ENCODE assay signal across 8 mouse cellular contexts in genomic region chr17:42658634-42659422, GRCm38 (mm10). TPM values are rescaled to one million over a fixed set of nuclear protein-coding genes. Genes with fewer than 3 reads are reported as not detected.
A peak's percentile ranks its signal among the peaks of the same experiment; 100 is the strongest.
DNase-seq lines count a peak whose midpoint lies in the region; ATAC-seq lines count a peak whose summit lies in the region.

No protein-coding gene starts in this region.

- no peaks in the 10 kb centered on the region for H3K4me1 ChIP-seq in liver, embryonic 11.5 days (replicated peaks; ENCODE audit: control insufficient read depth, insufficient read depth, low read length)
- H3K4me1 ChIP-seq in neural tube, embryonic 14.5 days (ENCODE audit: control insufficient read depth, insufficient read depth, low read length): no peaks in the 10 kb centered on the region

- no peak overlapping the region for H3K4me2 ChIP-seq in liver, embryonic 11.5 days
- H3K4me2 ChIP-seq in neural tube, embryonic 14.5 days (ENCODE audit: low read depth, low read length): no peak overlapping the region

- no peaks in the 10 kb centered on the region for H3K36me3 ChIP-seq in liver, embryonic 11.5 days (ENCODE audit: control insufficient read depth, insufficient read depth, low read length)
- H3K36me3 ChIP-seq in neural tube, embryonic 14.5 days (ENCODE audit: control insufficient read depth, insufficient read depth, low read length): no peaks in the 10 kb centered on the region

- no peak overlapping the region for H3K9ac ChIP-seq in liver, embryonic 11.5 days (ENCODE audit: low read depth, low read length)
- no peak overlapping the region for H3K9ac ChIP-seq in neural tube, embryonic 14.5 days (replicated peaks; ENCODE audit: low read depth, low read length)

- 21% methylated on average over 14 of the region's 14 CpGs for WGBS in liver, embryonic 11.5 days
- 27% methylated on average over 14 of the region's 14 CpGs for WGBS in neural tube, embryonic 14.5 days

- H3K27ac ChIP-seq in liver, embryonic 11.5 days (ENCODE audit: low read depth, low read length): no peak overlapping the region
- no peak overlapping the region for H3K27ac ChIP-seq in neural tube, embryonic 14.5 days (ENCODE audit: low read depth, low read length)

- DNase-seq in spleen, postnatal 10 days (ENCODE audit: low spot score in 2 of 2): peak; percentile 4 to 38
- no peak for DNase-seq in spleen, postnatal 14 days (ENCODE audit: low spot score in 2 of 2)
- peak; percentile 8 to 22 for DNase-seq in cerebellum, adult 18-20 months
- DNase-seq in forelimb bud, embryonic 11.5 days (ENCODE audit: low read depth, low spot score): peak; percentile 81
- DNase-seq in kidney, adult 11 months: peak; percentile 3
- DNase-seq in liver, embryonic 11.5 days (ENCODE audit: low spot score): peak; percentile 36
- peak; percentile 8 for DNase-seq in yolk sac, embryonic 10.5 days (ENCODE audit: low spot score)

- H3K27me3 ChIP-seq in liver, embryonic 11.5 days (replicated peaks; ENCODE audit: control insufficient read depth, insufficient read depth, low read length): no peaks in the 10 kb centered on the region
- H3K27me3 ChIP-seq in neural tube, embryonic 14.5 days (ENCODE audit: control insufficient read depth, insufficient read depth, low read length): no peaks in the 10 kb centered on the region

- no peak overlapping the region for H3K4me3 ChIP-seq in liver, embryonic 11.5 days (ENCODE audit: low read depth, low read length)
- H3K4me3 ChIP-seq in neural tube, embryonic 14.5 days (ENCODE audit: low read depth, low read length): no peak overlapping the region

- ATAC-seq in liver, embryonic 11.5 days (replicated peaks; ENCODE audit: low FRiP score): no peak
- ATAC-seq in neural tube, embryonic 14.5 days (ENCODE audit: low read depth): peak; percentile 97

- no peaks in the 10 kb centered on the region for H3K9me3 ChIP-seq in liver, embryonic 11.5 days (ENCODE audit: control insufficient read depth, low read length)
- H3K9me3 ChIP-seq in neural tube, embryonic 14.5 days (ENCODE audit: control insufficient read depth, low read length): no peaks in the 10 kb centered on the region

RNA-seq across cellular contexts. Expression of gene Adgrf4, which starts 33.3 kb away (rescaled TPM):
- polyA plus RNA-seq in liver, embryonic 11.5 days (2014; fragmentation: Nextera tagmentation; extraction: Ambion mirVana): 0.05 TPM in 1 of 2 replicates, not detected in the other
- polyA plus RNA-seq in neural tube, embryonic 14.5 days (2014; fragmentation: Nextera tagmentation; extraction: Ambion mirVana): 0.26 and 0.31 TPM in 2 replicates

RNA-seq across cellular contexts. Expression of gene Opn5, which starts 47.6 kb away (rescaled TPM):
- polyA plus RNA-seq in liver, embryonic 11.5 days (2014; fragmentation: Nextera tagmentation; extraction: Ambion mirVana): not detected in 2 replicates
- polyA plus RNA-seq in neural tube, embryonic 14.5 days (2014; fragmentation: Nextera tagmentation; extraction: Ambion mirVana): 0.13 and 0.18 TPM in 2 replicates

Comparison
In these comparisons a context has a peak if more than half of its experiments do, and no peak if none do; other contexts are left out.
1. DNase-seq: peak in spleen, postnatal 10 days (2 of 2), cerebellum, adult 18-20 months (2 of 2), forelimb bud, embryonic 11.5 days (single experiment), kidney, adult 11 months (single experiment), liver, embryonic 11.5 days (single experiment) and yolk sac, embryonic 10.5 days (single experiment); none in spleen, postnatal 14 days (0 of 2).